Mouse (Mus musculus) lung, adult 18-20 months (tissue): ENCODE results near the gene Shld2.

Experiments
- DNase-seq, 2 experiments: peaks; one replicate each; pipeline ENCODE4 v3.0.0; 2022; ENCODE audit warnings: mixed read lengths in 2 of 2

Shld2 gene

GRCm38 (mm10) chr14:34310234-34310965, at the start of gene Shld2, which contains the start of gene Glud1:
TSS of gene Shld2 (minus strand) at chr14:34310493.
TSS of gene Glud1 (plus strand) at chr14:34310727.
- peak; percentile 96 to 97 for DNase-seq

DNA sequence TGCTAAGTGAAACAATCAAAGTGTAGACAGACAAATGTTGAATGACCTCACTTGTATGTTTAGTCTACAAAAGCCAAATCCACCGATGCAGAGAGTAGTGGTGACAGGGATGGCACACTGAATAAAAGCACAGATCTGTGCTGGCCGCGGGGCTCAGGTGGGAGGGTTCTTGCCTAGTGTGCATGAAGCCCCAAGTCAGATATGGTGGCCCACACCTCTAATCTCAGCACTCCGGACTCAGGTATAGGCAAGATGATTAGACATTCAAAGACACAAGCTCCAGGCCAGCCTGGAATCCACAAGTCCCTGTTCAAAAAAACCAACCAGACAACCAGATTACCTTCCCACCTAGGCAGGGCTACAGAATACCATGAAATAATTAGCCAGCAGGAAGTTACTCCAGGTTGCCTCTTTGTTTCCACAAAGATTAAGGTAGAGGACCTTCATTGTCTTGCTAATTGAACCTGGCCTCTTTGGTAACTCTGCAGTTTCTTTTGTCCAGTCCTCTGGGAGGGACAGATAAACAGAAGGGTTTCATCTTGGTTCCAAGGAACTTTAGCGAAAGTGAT, 49.5 kb upstream of the Shld2 start:
- no peak for DNase-seq

- peak in 1 of 2 experiments; percentile 38 for DNase-seq
These were observed 47.6 kb upstream of the Shld2 start for GRCm38 (mm10) chr14:34357671-34358455.

DNA sequence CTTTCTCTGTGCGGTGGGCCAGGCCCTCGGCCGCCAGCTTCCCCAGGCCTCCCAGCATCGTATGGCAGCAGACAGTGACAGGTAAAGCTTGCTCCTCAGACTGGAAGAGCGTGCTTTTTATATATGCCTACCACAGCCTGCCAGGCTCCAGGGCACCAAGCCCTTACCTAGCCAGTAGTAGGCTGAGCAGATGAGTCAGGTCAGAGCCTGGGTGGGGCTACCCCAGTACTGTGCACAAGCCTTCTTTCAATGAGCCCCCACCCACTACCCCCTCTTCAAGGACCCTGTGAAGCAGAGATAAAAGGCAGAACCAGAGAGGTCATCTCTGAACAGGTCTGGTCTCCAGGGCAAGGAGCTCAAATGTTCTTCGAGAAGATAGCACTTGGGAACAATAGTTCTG, 45.0 kb upstream of the Shld2 start, which contains the start of gene Fam25c:
Gene Fam25c (minus strand): TSS at position 133 of the 400 bp plus-strand sequence.
- no peak for DNase-seq

GRCm38 (mm10) chr14:34354456-34354855, 44.2 kb upstream of the Shld2 start:
- DNase-seq, result no peak

DNA sequence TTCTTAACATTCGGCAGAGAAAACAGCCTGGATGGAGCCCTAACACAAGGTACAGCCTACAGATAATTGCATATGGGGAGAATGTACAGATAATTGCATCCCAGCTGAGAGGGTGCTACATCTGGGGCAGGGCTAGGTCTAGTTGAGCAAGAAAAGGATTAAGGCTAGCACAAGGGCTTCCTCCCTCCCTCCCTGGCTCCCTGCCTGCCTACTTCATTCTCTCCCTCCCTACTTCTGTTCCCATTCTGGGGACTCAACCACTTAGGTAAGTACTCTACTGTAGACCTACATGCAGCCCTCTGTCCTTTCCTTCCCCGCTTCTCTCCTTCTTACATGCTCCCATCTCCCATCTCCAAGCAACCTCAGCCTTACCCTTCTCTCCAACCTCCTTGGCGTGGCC, 43.0 kb upstream of the Shld2 start:
- peak; percentile 73 to 77 for DNase-seq

DNA sequence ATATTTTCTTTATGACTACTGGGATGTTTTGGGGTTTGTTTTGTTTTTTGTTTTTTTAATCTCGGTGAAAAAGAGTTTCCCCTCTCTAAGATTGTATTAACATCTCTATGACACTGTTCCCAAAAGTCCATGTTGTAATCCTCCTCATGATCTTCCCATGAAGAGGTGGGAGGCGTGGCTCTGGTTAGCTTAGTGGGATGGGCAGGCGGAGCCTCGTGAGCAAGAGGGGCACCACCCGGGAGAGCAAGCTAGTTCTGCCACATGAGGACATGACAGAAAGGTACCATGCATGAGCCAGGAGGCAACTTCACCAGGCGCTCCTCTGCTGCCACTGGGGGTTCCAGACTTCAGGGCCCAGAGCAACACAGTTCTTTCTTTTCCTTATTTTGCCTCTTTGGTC, 42.2 kb upstream of the Shld2 start:
- no peak for DNase-seq

GRCm38 (mm10) chr14:34351660-34352059, 41.4 kb upstream of the Shld2 start:
- no peak for DNase-seq

DNA sequence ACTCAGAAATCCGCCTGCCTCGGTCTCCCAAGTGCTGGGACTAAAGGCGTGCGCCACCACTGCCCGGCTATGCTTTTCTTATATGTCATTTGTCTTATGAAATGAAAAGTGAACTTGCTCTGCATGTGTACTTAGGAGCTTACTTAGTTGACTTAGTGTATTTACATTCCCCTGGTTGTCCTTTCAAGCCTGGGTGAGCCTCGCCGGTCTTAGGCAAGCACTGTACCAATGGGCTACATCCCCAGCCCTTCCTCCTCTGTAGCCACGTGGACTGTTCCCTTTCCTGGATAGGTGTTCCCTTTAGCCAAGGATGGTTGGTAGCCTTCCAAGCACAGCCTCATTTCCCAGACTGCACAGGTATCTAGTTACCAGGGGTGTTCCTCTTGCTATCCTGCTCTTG, 38.7 kb upstream of the Shld2 start:
- peak; percentile 81 to 88 for DNase-seq

- DNase-seq, result no peak
These were observed 38.0 kb upstream of the Shld2 start for GRCm38 (mm10) chr14:34348301-34348700.

- no peak for DNase-seq
These were observed 36.8 kb upstream of the Shld2 start for GRCm38 (mm10) chr14:34347084-34347483.

DNA sequence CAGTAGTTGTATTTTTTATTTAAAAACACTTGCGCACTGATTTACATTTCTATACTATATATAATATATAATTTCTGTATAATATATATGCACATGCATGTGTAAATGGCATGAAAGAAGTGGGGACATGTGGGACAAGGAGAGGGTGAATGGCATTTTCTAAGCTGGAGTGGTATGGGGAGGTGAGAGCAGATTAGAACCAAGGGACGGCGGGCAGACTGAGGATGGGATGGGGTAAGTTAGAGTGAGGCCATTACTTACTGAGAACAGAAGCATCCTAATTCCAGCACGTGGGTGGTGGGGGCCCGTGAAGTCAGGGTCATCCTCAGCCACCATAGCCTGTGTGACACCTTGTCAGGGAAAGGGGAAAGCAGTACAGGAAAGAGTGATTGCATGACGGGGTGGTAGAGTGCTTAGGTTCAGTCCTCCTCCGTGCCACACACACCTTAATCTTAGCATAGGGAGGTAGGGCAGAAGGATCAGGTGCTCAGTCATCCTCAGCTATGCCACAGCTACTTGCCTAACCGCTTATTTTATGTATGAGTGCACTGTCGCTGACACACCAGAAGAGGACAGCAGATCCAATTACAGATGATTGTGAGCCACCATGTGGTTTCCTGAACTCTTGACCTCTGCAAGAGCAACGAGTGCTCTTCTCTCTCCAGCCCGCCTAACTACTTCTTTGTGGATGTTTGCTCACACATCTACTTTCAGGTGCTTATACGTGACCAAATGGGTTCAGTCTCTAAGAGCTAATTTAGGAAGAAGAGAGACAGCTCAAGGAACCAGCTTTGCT, 35.7 kb upstream of the Shld2 start:
- peak; percentile 24 to 56 for DNase-seq

DNA sequence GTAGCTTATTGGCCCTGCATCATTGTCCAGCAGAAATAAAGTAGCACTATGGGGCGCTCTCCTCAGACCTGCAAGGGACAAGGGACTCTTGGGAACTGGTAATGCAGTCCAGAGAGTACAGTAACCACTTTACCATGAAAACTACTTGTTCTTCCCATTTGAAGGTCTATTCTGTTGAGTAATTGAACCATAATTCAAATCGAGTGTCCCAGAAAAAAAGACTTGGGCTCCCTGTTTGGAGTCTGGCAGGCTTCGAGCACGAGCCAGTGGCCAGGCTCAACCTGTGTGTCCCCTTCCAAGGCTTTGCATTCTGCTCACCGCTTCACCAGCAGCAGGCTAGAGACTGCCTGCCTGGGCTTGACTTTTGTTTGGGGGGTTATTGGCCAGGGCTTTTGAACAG, 34.1 kb upstream of the Shld2 start:
- DNase-seq, result no peak

- DNase-seq, result no peak
These were observed 32.8 kb upstream of the Shld2 start for GRCm38 (mm10) chr14:34343078-34343477.

GRCm38 (mm10) chr14:34341993-34342392, 31.7 kb upstream of the Shld2 start:
- DNase-seq, result no peak

- no peak for DNase-seq
These were observed 29.2 kb upstream of the Shld2 start for GRCm38 (mm10) chr14:34339446-34339845.

GRCm38 (mm10) chr14:34332476-34332875, 22.2 kb upstream of the Shld2 start:
- DNase-seq, result no peak

- no peak for DNase-seq
These were observed 21.6 kb upstream of the Shld2 start for GRCm38 (mm10) chr14:34331886-34332285.

- no peak for DNase-seq
These were observed 20.4 kb upstream of the Shld2 start for GRCm38 (mm10) chr14:34330657-34331158.

- DNase-seq, result no peak
These were observed 17.3 kb upstream of the Shld2 start for GRCm38 (mm10) chr14:34327618-34328017.

DNA sequence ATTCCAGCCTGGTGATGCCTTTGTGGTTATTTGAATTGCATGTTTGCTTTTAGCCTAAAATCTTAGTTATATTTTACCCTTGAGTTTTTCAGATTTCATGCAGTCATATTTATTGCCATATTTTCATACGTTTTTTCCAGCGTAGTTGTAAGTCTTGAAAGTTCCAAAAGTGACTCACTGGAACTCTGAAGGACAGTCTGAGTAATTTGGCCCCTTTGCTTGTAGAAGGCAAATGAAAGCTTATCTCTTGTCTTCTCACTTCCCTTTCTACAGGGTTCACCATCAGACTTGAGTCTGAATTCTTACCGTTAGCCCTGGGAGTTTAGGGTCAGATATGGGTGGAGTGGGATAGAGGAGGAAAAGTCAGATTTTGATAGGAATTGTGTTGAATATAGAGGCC, 16.3 kb upstream of the Shld2 start:
- DNase-seq, result no peak

DNA sequence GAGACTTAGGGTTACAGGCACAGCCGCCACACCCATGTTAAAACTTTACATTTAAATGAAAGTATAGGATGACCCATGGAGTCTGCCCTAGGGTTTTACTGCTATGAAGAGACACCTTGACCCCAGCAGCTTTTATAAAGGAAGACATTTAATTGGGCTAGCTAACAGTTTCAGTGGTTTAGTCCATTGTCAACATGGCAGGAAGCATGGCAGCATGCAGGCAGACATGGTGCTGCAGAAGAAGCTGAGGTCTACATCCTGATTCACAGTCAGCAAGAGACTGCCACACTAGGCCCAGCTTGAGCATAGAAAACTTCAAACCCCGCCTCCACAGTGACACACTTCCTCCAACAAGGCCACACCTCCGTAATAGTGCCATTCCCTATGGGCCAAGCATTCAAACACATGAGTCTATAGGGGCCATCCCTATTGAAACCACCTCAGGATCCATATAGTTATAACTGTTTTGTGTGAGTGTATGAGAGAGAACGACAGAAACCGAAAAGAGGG, 13.3 kb upstream of the Shld2 start:
- no peak for DNase-seq
